Mouse (Mus musculus) hindbrain, embryonic 11.5 days (tissue): Measurements from ENCODE around the gene Ly75. TPM values are rescaled to one million over a fixed set of nuclear protein-coding genes. Genes with fewer than 3 reads are reported as not detected.

ENCODE experiments used
- ATAC-seq: fragments of 200-750 bp; cut with Nextera tagmentation; 2 replicates; pipeline ENCODE4 v1.8.0; 2017; ENCODE audit warnings: mild to moderate bottlenecking, moderate TSS enrichment, moderate library complexity; ENCODE audit not compliant: low FRiP score
- DNase-seq: peaks from one replicate; pipeline ENCODE4 v3.0.0-alpha.2; 2015; ENCODE audit warnings: low spot score
- H3K27ac ChIP-seq: fragments of 300-500 bp; sonication (generic); 2 replicates; pipeline ENCODE4 v1.5.1; 2014; ENCODE audit warnings: mild to moderate bottlenecking, low read depth, low read length
- H3K27me3 ChIP-seq: fragments of 300-500 bp; sonication (generic); 2 replicates; pipeline ENCODE4 v1.6.1; 2014; ENCODE audit warnings: mild to moderate bottlenecking, low read length, moderate library complexity, mixed read lengths; ENCODE audit not compliant: control insufficient read depth, insufficient read depth
- H3K36me3 ChIP-seq: fragments of 300-500 bp; sonication (generic); 2 replicates; pipeline ENCODE4 v1.6.1; 2014; ENCODE audit warnings: mild to moderate bottlenecking, low read length, moderate library complexity, mixed read lengths; ENCODE audit not compliant: control insufficient read depth, insufficient read depth
- H3K4me1 ChIP-seq: fragments of 300-500 bp; sonication (generic); replicated peaks from 2 replicates; pipeline ENCODE4 v1.6.1; 2014; ENCODE audit warnings: low read length, mixed read lengths; ENCODE audit not compliant: control insufficient read depth, insufficient read depth
- H3K4me2 ChIP-seq: fragments of 300-500 bp; sonication (generic); replicated peaks from 2 replicates; pipeline ENCODE4 v1.6.1; 2014; ENCODE audit warnings: mild to moderate bottlenecking, low read depth, low read length
- H3K4me3 ChIP-seq: fragments of 300-500 bp; sonication (generic); 2 replicates; pipeline ENCODE4 v1.5.1; 2014; ENCODE audit warnings: low read depth, low read length
- H3K9ac ChIP-seq: fragments of 300-500 bp; sonication (generic); 2 replicates; pipeline ENCODE4 v1.6.1; 2014; ENCODE audit warnings: low read depth, low read length
- H3K9me3 ChIP-seq: fragments of 300-500 bp; sonication (generic); 2 replicates; pipeline ENCODE4 v1.6.1; 2016; ENCODE audit warnings: low read length; ENCODE audit not compliant: control insufficient read depth
- WGBS: fragments of 180-500 bp; shearing (Covaris S2); extraction: QIAGEN DNeasy Blood & Tissue Kit; methylation state at CpG from one replicate; pipeline ENCODE4 v1.1.7; 2014; 5-methylcytosine and 5-hydroxymethylcytosine counted together
- polyA plus RNA-seq: library from polyadenylated mRNA; unstranded; fragments of >200 nt; fragmentation: Nextera tagmentation; extraction: Ambion mirVana; gene quantifications from 2 replicates; pipeline ENCODE4 v1.2.1, GENCODE M21; 2014

The Ly75 gene
- polyA plus RNA-seq, 1 experiment from 2014 or later: 2.9 TPM

- DNase-seq: no peak
- Histone ChIP-seq H3K9me3 (no peaks in the 10 kb centered on the region), H3K4me1 (no peaks in the 10 kb centered on the region), H3K27ac (no peak within 1 kb of the TSS), H3K4me3 (peak within 1 kb of the TSS; percentile 36), H3K9ac (peak within 1 kb of the TSS; percentile 49), H3K4me2 (peak within 1 kb of the TSS; percentile 84), H3K36me3 (no peaks in the 10 kb centered on the region), H3K27me3 (no peaks in the 10 kb centered on the region)
- ATAC-seq: no peak
- WGBS: 61% methylated on average over 4 of the region's 4 CpGs
Observed at GRCm38 (mm10) chr2:60284467-60284821, 98.7 kb downstream of the Ly75 start, which contains the start of gene Cd302. Cd302 (minus strand) TSS chr2:60284488.

- peak overlapping the region; percentile 84 for H3K4me2 ChIP-seq
- H3K9ac ChIP-seq: peak overlapping the region; percentile 49
- H3K9me3 ChIP-seq: no peaks in the 10 kb centered on the region
- H3K27ac ChIP-seq: no peak overlapping the region
- peak; percentile 60 for DNase-seq
- H3K4me3 ChIP-seq: peak overlapping the region; percentile 36
- H3K4me1 ChIP-seq: no peaks in the 10 kb centered on the region
- H3K27me3 ChIP-seq: no peaks in the 10 kb centered on the region
- ATAC-seq: peak; percentile 86
- WGBS: 3% methylated on average over 42 of the region's 42 CpGs
- no peaks in the 10 kb centered on the region for H3K36me3 ChIP-seq
Observed at GRCm38 (mm10) chr2:60283751-60284466, 99.2 kb downstream of the Ly75 start.

GRCm38 (mm10) chr2:60283208-60283750 is 99.8 kb downstream of the Ly75 start:
- Histone ChIP-seq H3K9me3 (no peaks in the 10 kb centered on the region), H3K4me3 (peak overlapping the region; percentile 36), H3K27ac (no peak overlapping the region), H3K9ac (peak overlapping the region; percentile 49), H3K4me1 (no peaks in the 10 kb centered on the region), H3K27me3 (no peaks in the 10 kb centered on the region), H3K36me3 (no peaks in the 10 kb centered on the region), H3K4me2 (peak overlapping the region; percentile 84)
- ATAC-seq (no peak; the same call in 1 of the 2 replicates), DNase-seq (no peak)
- 10% methylated on average over 9 of the region's 9 CpGs for WGBS

DNA sequence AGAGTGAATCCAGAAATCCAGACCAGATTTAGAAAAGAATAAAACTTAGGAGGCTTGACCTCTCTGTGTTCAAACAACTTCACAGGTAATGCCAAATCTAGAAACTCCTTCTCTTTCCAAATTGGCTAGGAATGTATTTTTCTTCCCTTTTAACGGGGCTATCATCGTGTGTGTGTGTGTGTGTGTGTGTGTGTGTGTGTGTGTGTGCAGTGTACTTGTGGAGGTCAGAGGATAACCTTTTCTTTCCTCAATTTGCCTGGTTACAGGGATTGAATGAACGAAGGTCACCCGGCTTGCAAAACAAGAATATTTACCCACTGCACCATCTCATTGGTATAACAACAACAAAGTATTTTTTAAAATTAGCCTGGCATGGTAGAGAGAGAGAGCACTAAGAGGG is 100.5 kb downstream of the Ly75 start:
- Histone ChIP-seq H3K4me3 (no peak overlapping the region), H3K9me3 (no peaks in the 10 kb centered on the region), H3K36me3 (no peaks in the 10 kb centered on the region), H3K27me3 (no peaks in the 10 kb centered on the region), H3K4me2 (no peak overlapping the region), H3K4me1 (no peaks in the 10 kb centered on the region), H3K27ac (no peak overlapping the region), H3K9ac (no peak overlapping the region)
- DNase-seq: no peak
- no peak for ATAC-seq
- 74% methylated on average over 4 of the region's 4 CpGs for WGBS

- H3K9ac ChIP-seq: no peak overlapping the region
- no peak overlapping the region for H3K27ac ChIP-seq
- no peak overlapping the region for H3K4me2 ChIP-seq
- WGBS: 92% methylated on average over 4 of the region's 4 CpGs
- H3K4me1 ChIP-seq: no peaks in the 10 kb centered on the region
- no peak for ATAC-seq
- no peak for DNase-seq
- no peaks in the 10 kb centered on the region for H3K27me3 ChIP-seq
- H3K4me3 ChIP-seq: no peak overlapping the region
- H3K9me3 ChIP-seq: no peaks in the 10 kb centered on the region
- no peaks in the 10 kb centered on the region for H3K36me3 ChIP-seq
Observed at GRCm38 (mm10) chr2:60278627-60279026, 104.5 kb downstream of the Ly75 start.

GRCm38 (mm10) chr2:60269856-60270479 is 113.1 kb downstream of the Ly75 start:
- ATAC-seq (no peak), DNase-seq (no peak)
- no peaks in the 10 kb centered on the region for H3K27me3 ChIP-seq
- H3K36me3 ChIP-seq: no peaks in the 10 kb centered on the region
- H3K4me1 ChIP-seq: no peaks in the 10 kb centered on the region
- WGBS: 91% methylated on average over 14 of the region's 14 CpGs
- no peak overlapping the region for H3K4me2 ChIP-seq
- no peak overlapping the region for H3K4me3 ChIP-seq
- no peak overlapping the region for H3K9ac ChIP-seq
- no peaks in the 10 kb centered on the region for H3K9me3 ChIP-seq
- no peak overlapping the region for H3K27ac ChIP-seq

DNA sequence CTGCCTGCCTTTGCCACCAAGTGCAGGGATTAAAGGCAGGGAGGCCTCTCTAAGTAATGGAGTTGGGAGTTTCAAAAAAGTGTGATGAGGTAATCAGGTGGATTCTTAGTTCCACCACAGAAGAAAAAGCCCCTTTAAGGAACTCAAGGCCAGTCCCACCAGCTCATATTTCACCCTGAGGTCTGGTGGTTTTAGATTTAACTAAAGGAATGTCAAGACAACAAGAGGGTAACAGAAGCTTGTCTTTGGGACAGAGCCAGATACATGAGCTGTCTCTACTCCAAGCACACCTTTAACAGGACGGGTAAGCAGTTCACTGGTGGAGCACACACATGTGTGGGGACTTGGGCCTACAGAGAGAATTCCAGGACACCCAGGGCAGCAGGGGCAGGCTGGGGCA is 115.5 kb downstream of the Ly75 start:
- 77% methylated on average over 1 of the region's 1 CpGs for WGBS
- Histone ChIP-seq H3K9me3 (no peaks in the 10 kb centered on the region), H3K27me3 (no peaks in the 10 kb centered on the region), H3K27ac (no peak overlapping the region), H3K9ac (no peak overlapping the region), H3K4me1 (no peaks in the 10 kb centered on the region), H3K4me3 (no peak overlapping the region), H3K4me2 (no peak overlapping the region), H3K36me3 (no peaks in the 10 kb centered on the region)
- no peak for DNase-seq
- ATAC-seq: no peak

DNA sequence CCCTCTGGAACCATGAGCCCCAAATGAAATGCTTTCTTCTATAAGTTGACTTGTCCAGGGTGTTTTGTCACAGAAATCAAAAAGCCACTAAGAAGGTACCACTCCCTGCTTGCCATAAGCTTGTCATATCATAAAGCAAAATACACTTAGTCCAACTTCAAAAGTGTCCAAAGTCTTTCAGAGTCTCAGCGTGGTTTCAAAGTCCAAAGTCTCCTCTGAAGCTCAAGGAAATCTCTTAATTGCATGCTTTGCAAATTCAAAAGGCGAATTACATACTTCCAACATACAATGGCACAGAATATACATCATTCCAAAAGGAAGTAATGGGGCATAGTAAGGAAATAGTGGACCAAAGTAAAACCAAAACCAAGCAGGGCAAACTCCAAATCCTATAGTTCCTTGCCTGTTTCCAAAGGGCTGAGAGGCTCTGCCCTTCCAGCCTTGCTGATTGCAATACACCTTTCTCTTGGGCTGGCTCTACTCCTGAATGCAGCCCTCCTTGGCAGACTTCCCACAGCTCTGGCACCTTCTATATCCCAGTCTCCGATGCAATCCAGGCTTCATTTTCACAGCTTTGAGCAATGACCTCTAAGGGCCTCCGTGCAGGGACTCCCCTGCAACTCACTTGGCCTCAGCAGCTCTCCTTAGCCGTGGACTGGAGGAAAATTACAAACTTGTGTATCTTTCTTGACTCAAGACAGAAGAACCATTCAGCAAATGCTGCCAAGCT is 122.3 kb downstream of the Ly75 start:
- no peaks in the 10 kb centered on the region for H3K27me3 ChIP-seq
- no peak overlapping the region for H3K27ac ChIP-seq
- DNase-seq (no peak), ATAC-seq (no peak)
- H3K4me2 ChIP-seq: no peak overlapping the region
- no peaks in the 10 kb centered on the region for H3K4me1 ChIP-seq
- WGBS: 83% methylated on average over 5 of the region's 5 CpGs
- no peaks in the 10 kb centered on the region for H3K9me3 ChIP-seq
- no peak overlapping the region for H3K9ac ChIP-seq
- no peaks in the 10 kb centered on the region for H3K36me3 ChIP-seq
- H3K4me3 ChIP-seq: no peak overlapping the region
